Mouse (Mus musculus) ES-E14 (cell line): Measurements from ENCODE around the gene Epm2a. TPM values are rescaled to one million over a fixed set of nuclear protein-coding genes. Genes with fewer than 3 reads are reported as not detected.

ENCODE experiments used
- DNase-seq: peaks from one replicate; pipeline ENCODE4 v3.0.0-alpha.2; 2013; ENCODE audit warnings: low read depth, low spot score
- H3K27ac ChIP-seq: 2 replicates; pipeline ENCODE4 v1.5.1; 2012; ENCODE audit warnings: low read depth, mild to moderate bottlenecking, low read length, moderate library complexity, mixed read lengths; ENCODE audit not compliant: poor library complexity, insufficient read depth, severe bottlenecking
- H3K36me3 ChIP-seq: 2 replicates; pipeline ENCODE4 v1.6.1; 2012; ENCODE audit warnings: mild to moderate bottlenecking, low read length, moderate library complexity, mixed read lengths; ENCODE audit not compliant: control insufficient read depth, poor library complexity, insufficient read depth, severe bottlenecking
- H3K4me1 ChIP-seq, 2 experiments: fragments of 150-350 bp in 1 of 2; sonication (generic) in 1 of 2; 2 replicates each; pipeline ENCODE4 v1.6.1; 2012; ENCODE audit warnings: low read length in 2 of 2, mild to moderate bottlenecking in 1 of 2, mixed read lengths in 1 of 2; ENCODE audit not compliant: control insufficient read depth in 2 of 2, insufficient read depth in 2 of 2, poor library complexity in 1 of 2
- H3K4me3 ChIP-seq, 2 experiments: fragments of 150-350 bp in 1 of 2; sonication (generic) in 1 of 2; 2 replicates each; pipeline ENCODE4 v1.5.1; 2012; ENCODE audit warnings: low read length in 2 of 2, low read depth in 1 of 2, mild to moderate bottlenecking in 1 of 2, mixed read lengths in 1 of 2; ENCODE audit not compliant: insufficient read depth in 1 of 2, poor library complexity in 1 of 2, severe bottlenecking in 1 of 2
- H3K9ac ChIP-seq: 2 replicates; pipeline ENCODE4 v1.6.1; 2012; ENCODE audit warnings: low read depth, mild to moderate bottlenecking, low read length, mixed read lengths; ENCODE audit not compliant: poor library complexity, insufficient read depth, severe bottlenecking
- H3K9me3 ChIP-seq: fragments of 150-350 bp; sonication (generic); 2 replicates; pipeline ENCODE4 v1.6.1; 2012; ENCODE audit warnings: low read depth, mild to moderate bottlenecking, low read length; ENCODE audit not compliant: control insufficient read depth, insufficient read depth
- CHD2 ChIP-seq: IDR thresholded peaks from 2 replicates; pipeline ENCODE4 v1.6.1; 2014; ENCODE audit warnings: mild to moderate bottlenecking, low read depth, low read length, inconsistent platforms
- HCFC1 ChIP-seq: IDR thresholded peaks from 2 replicates; pipeline ENCODE4 v1.6.1; 2012; ENCODE audit warnings: low read length, inconsistent platforms, borderline replicate concordance; ENCODE audit not compliant: insufficient read depth
- MAFK ChIP-seq: IDR thresholded peaks from 2 replicates; pipeline ENCODE4 v1.6.1; 2014; ENCODE audit warnings: mild to moderate bottlenecking, low read depth, low read length, inconsistent platforms; ENCODE audit not compliant: insufficient read depth
- ZC3H11A ChIP-seq: IDR thresholded peaks from 2 replicates; pipeline ENCODE4 v1.6.1; 2012; ENCODE audit warnings: low read depth, mild to moderate bottlenecking, inconsistent platforms, low read length, borderline replicate concordance
- ZNF384 ChIP-seq: IDR thresholded peaks from 2 replicates; pipeline ENCODE4 v1.6.1; 2012; ENCODE audit warnings: low read depth, low read length, inconsistent platforms
- in situ Hi-C, 2 experiments: fragments of 600-800 bp; cut with MboI; formaldehyde crosslinking; loops; one replicate each; pipeline ENCODE4 v1.15.1; 2025; ENCODE audit warnings: low sequenced_read_pairs in 2 of 2, inconsistent platforms in 1 of 2; ENCODE audit not compliant: unreplicated experiment in 2 of 2
- total RNA-seq: library from RNA; depleted of rRNA; stranded (reverse); fragments of 300-350 nt; gene quantifications from 2 replicates; pipeline ENCODE4 v1.2.3, GENCODE M21; 2012

The Epm2a gene
- total RNA-seq, 1 experiment = 1.6 TPM

DNA sequence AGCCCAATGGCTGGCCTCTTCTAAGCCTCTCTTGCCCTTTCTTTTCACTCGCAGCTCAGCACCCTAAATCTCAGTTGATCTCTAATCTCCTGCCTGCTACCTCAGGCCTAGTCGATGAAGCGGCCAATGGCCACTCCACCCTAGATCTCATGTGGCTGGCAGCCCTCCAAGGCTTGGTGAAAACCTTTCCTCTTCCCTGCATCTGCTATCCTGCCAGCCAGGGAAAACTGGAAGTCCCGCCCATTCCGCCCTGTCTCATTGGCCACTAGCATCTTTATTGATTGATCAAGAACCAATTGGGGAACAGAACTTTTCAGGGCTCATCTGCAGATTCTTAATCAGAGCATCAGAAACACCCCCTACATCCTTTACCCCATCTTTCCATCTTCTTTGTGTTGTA is 67.7 kb downstream of the Epm2a start:
- no peaks in the 10 kb centered on the region for H3K4me1 ChIP-seq
- H3K9ac ChIP-seq = no peak overlapping the region
- in situ Hi-C loops = no loop called here
- no peaks in the 10 kb centered on the region for H3K9me3 ChIP-seq
- peak overlapping the region in 1 of 2 experiments; percentile 44; a peak in 2 of 4 replicates for H3K4me3 ChIP-seq
- TF ChIP-seq CHD2 = peak; percentile 58; the same call in 1 of the 2 replicates
- no peak for TF ChIP-seq MAFK
- H3K27ac ChIP-seq = no peak overlapping the region
- peak; percentile 17 for DNase-seq
- H3K36me3 ChIP-seq = no peaks in the 10 kb centered on the region

DNA sequence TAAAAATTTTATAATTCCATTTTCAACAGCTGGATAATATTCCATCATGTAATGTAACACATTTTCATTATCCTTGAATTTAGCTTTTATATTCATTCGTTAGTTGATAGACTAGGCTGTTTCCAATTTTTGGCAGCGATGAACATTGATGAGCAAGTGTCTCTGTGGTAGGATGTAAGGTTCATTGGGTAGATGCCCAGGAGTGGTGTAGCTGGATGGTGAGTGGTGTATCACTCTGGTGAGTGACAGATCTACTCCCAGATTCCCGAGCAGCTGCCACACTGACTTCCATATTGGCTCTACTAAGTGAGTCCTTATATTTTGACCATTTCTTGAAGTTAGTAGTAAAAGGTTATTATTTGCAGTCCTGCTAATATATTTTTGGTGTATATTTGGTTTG is 76.9 kb downstream of the Epm2a start:
- H3K9me3 ChIP-seq = no peaks in the 10 kb centered on the region

DNA sequence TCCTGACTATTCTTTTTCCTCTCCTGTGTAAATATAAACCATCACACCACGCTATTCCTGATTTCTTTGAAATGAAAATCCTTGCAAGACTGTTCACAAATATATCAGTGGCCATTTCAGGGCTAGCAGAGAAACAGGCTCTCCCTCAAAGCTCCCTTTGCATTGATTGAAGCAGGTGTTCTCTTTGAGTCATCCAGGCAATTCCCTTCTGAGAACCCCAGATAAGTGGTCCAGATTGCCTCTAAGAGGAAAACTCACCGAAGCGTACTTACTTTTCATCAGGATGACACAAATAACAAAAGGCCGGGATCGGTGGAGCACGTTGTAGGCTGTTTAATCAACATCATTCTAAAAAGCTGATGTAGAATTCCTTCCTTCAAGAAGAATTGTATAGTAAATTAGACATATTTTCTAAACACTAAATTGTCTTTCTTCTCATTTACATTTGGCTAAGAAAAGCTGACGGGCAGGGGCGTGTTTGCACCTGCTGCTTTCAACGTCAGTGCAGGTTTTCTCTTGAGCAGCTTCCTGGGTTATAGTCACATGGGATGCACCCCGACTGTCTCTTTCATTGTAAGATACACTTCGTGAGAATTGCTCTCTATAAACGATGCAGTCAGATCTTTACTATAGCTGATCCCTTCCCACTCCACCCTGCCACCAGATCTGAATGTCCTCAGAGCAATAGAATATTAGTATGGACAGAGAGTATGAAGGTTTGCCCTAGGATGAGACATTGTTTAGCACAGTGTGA is 86.0 kb downstream of the Epm2a start:
- in situ Hi-C loops = no loop called here
- no peak for TF ChIP-seq HCFC1
- no peak for TF ChIP-seq CHD2
- TF ChIP-seq MAFK = no peak
- no peak for TF ChIP-seq ZC3H11A
- TF ChIP-seq ZNF384 = no peak
- DNase-seq = no peak
- H3K9me3 ChIP-seq = no peaks in the 10 kb centered on the region
- no peak overlapping the region for H3K27ac ChIP-seq
- no peak overlapping the region for H3K9ac ChIP-seq
- no peaks in the 10 kb centered on the region for H3K4me1 ChIP-seq
- no peaks in the 10 kb centered on the region for H3K36me3 ChIP-seq
- no peak overlapping the region for H3K4me3 ChIP-seq

More for the DNA sequence above, 76.9 kb downstream of the Epm2a start:
- no peak overlapping the region for H3K4me3 ChIP-seq
- no peaks in the 10 kb centered on the region for H3K4me1 ChIP-seq
- DNase-seq = no peak
- H3K27ac ChIP-seq = no peak overlapping the region
- no peak overlapping the region for H3K9ac ChIP-seq
- in situ Hi-C loops = no loop called here
- no peaks in the 10 kb centered on the region for H3K36me3 ChIP-seq
- TF ChIP-seq ZNF384 = no peak
- no peak for TF ChIP-seq CHD2

DNA sequence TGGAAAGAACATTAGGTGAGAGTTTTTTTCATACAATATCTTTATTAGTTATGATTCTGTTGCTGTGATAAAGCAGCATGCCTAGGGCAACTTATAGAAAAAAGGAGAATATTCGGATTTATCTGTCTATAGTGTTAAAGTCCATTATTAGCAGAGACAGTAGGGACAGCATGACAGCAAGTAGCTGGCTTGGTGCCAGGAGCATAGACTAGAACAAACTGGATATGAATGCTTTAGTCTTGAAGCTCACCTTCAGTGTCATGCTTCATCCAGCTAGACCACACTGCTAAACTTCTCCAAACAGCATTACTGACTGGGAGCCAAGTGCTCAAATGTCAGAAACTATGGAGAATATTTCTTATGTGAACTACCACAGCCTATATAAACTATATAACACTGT is 93.8 kb downstream of the Epm2a start:
- Histone ChIP-seq H3K4me1 (no peaks in the 10 kb centered on the region), H3K9ac (no peak overlapping the region), H3K9me3 (no peaks in the 10 kb centered on the region), H3K27ac (no peak overlapping the region), H3K4me3 (no peak overlapping the region), H3K36me3 (no peaks in the 10 kb centered on the region)
- TF ChIP-seq CHD2 (no peak), MAFK (no peak), ZNF384 (no peak), HCFC1 (no peak), ZC3H11A (no peak)
- in situ Hi-C loops = no loop called here
- DNase-seq = no peak

DNA sequence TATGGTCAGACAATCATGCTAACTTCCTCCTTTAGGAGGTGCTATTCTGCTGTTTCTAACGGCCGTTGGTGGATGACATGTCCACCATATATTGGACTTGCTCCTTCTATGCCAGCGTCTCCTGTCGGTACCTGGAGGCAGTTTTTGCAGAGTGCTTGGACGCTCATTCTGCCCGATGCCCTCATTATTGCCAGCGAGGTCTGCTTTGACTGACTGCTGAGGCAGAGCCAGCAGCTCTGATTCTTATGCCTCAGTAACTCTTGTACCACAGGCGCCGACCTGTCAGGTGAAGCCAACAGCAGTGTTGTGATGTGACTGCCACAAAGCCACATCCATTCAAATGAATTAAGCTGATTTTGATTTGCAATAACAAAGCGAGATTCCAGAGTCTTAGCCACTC is 95.3 kb downstream of the Epm2a start:
- Histone ChIP-seq H3K4me3 (no peak overlapping the region), H3K36me3 (no peaks in the 10 kb centered on the region), H3K9me3 (no peaks in the 10 kb centered on the region), H3K27ac (no peak overlapping the region), H3K4me1 (no peaks in the 10 kb centered on the region), H3K9ac (no peak overlapping the region)
- no peak for DNase-seq
- no peak for TF ChIP-seq ZNF384
- TF ChIP-seq ZC3H11A = no peak
- no peak for TF ChIP-seq CHD2
- no peak for TF ChIP-seq MAFK
- TF ChIP-seq HCFC1 = no peak
- in situ Hi-C loops = no loop called here
